Mouse (Mus musculus) limb, embryonic 15.5 days (tissue): ENCODE results near the gene Ctc1. TPM values are rescaled to one million over a fixed set of nuclear protein-coding genes. Genes with fewer than 3 reads are reported as not detected.
"Not testable (repeated sequence)": the region's sequence is repeated elsewhere in the genome, so short reads cannot be mapped to it uniquely, and the experiment has no call there.

Source experiments
- ATAC-seq: fragments of 200-750 bp; cut with Nextera tagmentation; 2 replicates; pipeline ENCODE4 v1.8.0; 2017; ENCODE audit warnings: low read depth, moderate TSS enrichment; ENCODE audit not compliant: insufficient number of reproducible peaks, low FRiP score, low TSS enrichment
- H3K27ac ChIP-seq: fragments of 300-500 bp; sonication (generic); 2 replicates; pipeline ENCODE4 v1.5.1; 2015; ENCODE audit warnings: moderate library complexity, mild to moderate bottlenecking, inconsistent platforms
- H3K27me3 ChIP-seq: fragments of 300-500 bp; sonication (generic); 2 replicates; pipeline ENCODE4 v1.6.1; 2015; ENCODE audit warnings: inconsistent platforms
- H3K36me3 ChIP-seq: fragments of 300-500 bp; sonication (generic); 2 replicates; pipeline ENCODE4 v1.6.1; 2015; ENCODE audit warnings: inconsistent platforms
- H3K4me1 ChIP-seq: fragments of 300-500 bp; sonication (generic); 2 replicates; pipeline ENCODE4 v1.6.1; 2015; ENCODE audit warnings: inconsistent platforms
- H3K4me2 ChIP-seq: fragments of 300-500 bp; sonication (generic); 2 replicates; pipeline ENCODE4 v1.6.1; 2015; ENCODE audit warnings: mild to moderate bottlenecking, inconsistent platforms
- H3K4me3 ChIP-seq: fragments of 300-500 bp; sonication (generic); 2 replicates; pipeline ENCODE4 v1.5.1; 2015; ENCODE audit warnings: mild to moderate bottlenecking, inconsistent platforms
- H3K9ac ChIP-seq: fragments of 300-500 bp; sonication (generic); 2 replicates; pipeline ENCODE4 v1.6.1; 2015; ENCODE audit warnings: inconsistent platforms
- H3K9me3 ChIP-seq: fragments of 300-500 bp; sonication (generic); 2 replicates; pipeline ENCODE4 v1.6.1; 2016; ENCODE audit warnings: inconsistent platforms
- whole genome bisulfite sequencing: fragments of 180-500 bp; shearing (Covaris S2); methylation state at CpG from one replicate; pipeline ENCODE4 v1.1.7; 2015; 5-methylcytosine and 5-hydroxymethylcytosine counted together
- polyA plus RNA-seq: library from polyadenylated mRNA; unstranded; fragments of >200 nt; fragmentation: Nextera tagmentation; extraction: Ambion mirVana; gene quantifications from 2 replicates; pipeline ENCODE4 v1.2.1, GENCODE M21; 2015

Ctc1 gene
- 42.5 TPM in 2 replicates for polyA plus RNA-seq

- peak; percentile 95 for ATAC-seq
- WGBS = 2% methylated on average over 38 of the region's 38 CpGs
- peak within 1 kb of the TSS; percentile 82 for H3K9ac ChIP-seq
Measured at GRCm38 (mm10) chr11:69015644-69016441, at the start of gene Ctc1. Gene Ctc1 (plus strand): TSS chr11:69015911.

GRCm38 (mm10) chr11:68966554-68966953, 49.2 kb upstream of the Ctc1 start:
- Histone ChIP-seq H3K4me3 (no peak overlapping the region), H3K27ac (no peak overlapping the region), H3K36me3 (no peaks in the 10 kb centered on the region), H3K4me2 (no peak overlapping the region), H3K9ac (no peak overlapping the region), H3K9me3 (no peaks in the 10 kb centered on the region), H3K27me3 (no peaks in the 10 kb centered on the region), H3K4me1 (peaks cover 12% of the 10 kb centered on the region)
- 41% methylated on average over 1 of the region's 1 CpGs for WGBS
- no peak for ATAC-seq

More at GRCm38 (mm10) chr11:69015644-69016441, at the start of gene Ctc1:
- no peaks in the 10 kb centered on the region for H3K27me3 ChIP-seq
- no peaks in the 10 kb centered on the region for H3K9me3 ChIP-seq
- peak within 1 kb of the TSS; percentile 61 for H3K4me2 ChIP-seq
- peaks cover 2% of the 10 kb centered on the region; the same call in 1 of the 2 replicates for H3K36me3 ChIP-seq
- peaks cover 23% of the 10 kb centered on the region for H3K4me1 ChIP-seq
- peak within 1 kb of the TSS; percentile 59 for H3K4me3 ChIP-seq
- H3K27ac ChIP-seq = peak within 1 kb of the TSS; percentile 95

- Histone ChIP-seq H3K9me3 (no peaks in the 10 kb centered on the region), H3K27ac (no peak within 1 kb of the TSS), H3K36me3 (no peaks in the 10 kb centered on the region), H3K4me3 (peak within 1 kb of the TSS; percentile 60), H3K27me3 (no peaks in the 10 kb centered on the region), H3K4me1 (peaks cover 13% of the 10 kb centered on the region), H3K4me2 (peak within 1 kb of the TSS; percentile 94), H3K9ac (peak within 1 kb of the TSS; percentile 43)
- ATAC-seq = peak; percentile 83
- WGBS = under 1% methylated on average over 50 of the region's 50 CpGs
Measured at GRCm38 (mm10) chr11:68967337-68968282, 48.1 kb upstream of the Ctc1 start, which contains the start of gene Slc25a35. Gene Slc25a35 (plus strand): TSS chr11:68968131.

- ATAC-seq = no peak
Measured at GRCm38 (mm10) chr11:68968752-68969151, 47.0 kb upstream of the Ctc1 start.

GRCm38 (mm10) chr11:68970232-68970631, 45.5 kb upstream of the Ctc1 start:
- 70% methylated on average over 4 of the region's 4 CpGs for WGBS
- H3K36me3 ChIP-seq = no peaks in the 10 kb centered on the region
- no peak overlapping the region for H3K4me2 ChIP-seq
- H3K9ac ChIP-seq = no peak overlapping the region
- H3K9me3 ChIP-seq = no peaks in the 10 kb centered on the region
- no peak for ATAC-seq
- no peaks in the 10 kb centered on the region for H3K27me3 ChIP-seq
- no peak overlapping the region for H3K27ac ChIP-seq
- H3K4me1 ChIP-seq = peaks cover 24% of the 10 kb centered on the region
- H3K4me3 ChIP-seq = no peak overlapping the region

More at GRCm38 (mm10) chr11:68968752-68969151, 47.0 kb upstream of the Ctc1 start:
- WGBS = 87% methylated on average over 11 of the region's 11 CpGs
- Histone ChIP-seq H3K4me3 (peak overlapping the region; percentile 60), H3K9me3 (no peaks in the 10 kb centered on the region), H3K27ac (no peak overlapping the region), H3K36me3 (no peaks in the 10 kb centered on the region), H3K9ac (peak overlapping the region; percentile 43; the same call in 1 of the 2 replicates), H3K4me2 (peak overlapping the region; percentile 94; the same call in 1 of the 2 replicates), H3K4me1 (peaks cover 20% of the 10 kb centered on the region), H3K27me3 (no peaks in the 10 kb centered on the region)

- Histone ChIP-seq H3K4me2 (peak overlapping the region; percentile 75), H3K4me3 (peak overlapping the region; percentile 47), H3K4me1 (peaks cover 15% of the 10 kb centered on the region)
- WGBS = under 1% methylated on average over 38 of the region's 38 CpGs
- H3K27me3 ChIP-seq, H3K9ac ChIP-seq, H3K27ac ChIP-seq, H3K9me3 ChIP-seq, H3K36me3 ChIP-seq: not testable (repeated sequence)
- peak; percentile 84 for ATAC-seq
Measured at GRCm38 (mm10) chr11:68973250-68974058, 42.3 kb upstream of the Ctc1 start.

- Histone ChIP-seq H3K36me3 (no peaks in the 10 kb centered on the region), H3K4me2 (peak overlapping the region; percentile 75), H3K9me3 (no peaks in the 10 kb centered on the region), H3K27ac (no peak overlapping the region), H3K4me3 (peak overlapping the region; percentile 47), H3K9ac (no peak overlapping the region), H3K4me1 (peaks cover 12% of the 10 kb centered on the region), H3K27me3 (no peaks in the 10 kb centered on the region)
- 38% methylated on average over 6 of the region's 6 CpGs for WGBS
- ATAC-seq = no peak
Measured at GRCm38 (mm10) chr11:68974059-68974450, 41.7 kb upstream of the Ctc1 start.

- Histone ChIP-seq H3K36me3 (no peaks in the 10 kb centered on the region), H3K27me3 (no peaks in the 10 kb centered on the region), H3K9me3 (no peaks in the 10 kb centered on the region), H3K4me1 (peaks cover 12% of the 10 kb centered on the region), H3K27ac (no peak within 1 kb of the TSS), H3K9ac (no peak within 1 kb of the TSS), H3K4me3 (peak within 1 kb of the TSS; percentile 47), H3K4me2 (peak within 1 kb of the TSS; percentile 75)
- ATAC-seq = no peak
- 80% methylated on average over 7 of the region's 7 CpGs for WGBS
Measured at GRCm38 (mm10) chr11:68975085-68975484, 40.6 kb upstream of the Ctc1 start, which contains the start of gene Rangrf. Gene Rangrf (minus strand): TSS chr11:68975185.

- ATAC-seq = no peak
- no peaks in the 10 kb centered on the region for H3K36me3 ChIP-seq
- H3K9me3 ChIP-seq = no peaks in the 10 kb centered on the region
- H3K9ac ChIP-seq = no peak overlapping the region
- peaks cover 13% of the 10 kb centered on the region for H3K4me1 ChIP-seq
- 93% methylated on average over 1 of the region's 1 CpGs for WGBS
- no peaks in the 10 kb centered on the region for H3K27me3 ChIP-seq
- no peak overlapping the region for H3K4me3 ChIP-seq
- H3K27ac ChIP-seq = no peak overlapping the region
- no peak overlapping the region for H3K4me2 ChIP-seq
Measured at GRCm38 (mm10) chr11:68975601-68976000, 40.1 kb upstream of the Ctc1 start.

GRCm38 (mm10) chr11:68979320-68979733, 36.4 kb upstream of the Ctc1 start:
- 53% methylated on average over 5 of the region's 5 CpGs for WGBS
- Histone ChIP-seq H3K4me2 (no peak overlapping the region), H3K4me3 (no peak overlapping the region), H3K27ac (no peak overlapping the region; the same call in 1 of the 2 replicates), H3K27me3 (no peaks in the 10 kb centered on the region), H3K9ac (no peak overlapping the region), H3K36me3 (no peaks in the 10 kb centered on the region), H3K9me3 (no peaks in the 10 kb centered on the region), H3K4me1 (0 out of 2 replicates have a peak, but pooled peaks cover 4% of the 10 kb centered on the region)
- no peak for ATAC-seq

- H3K36me3 ChIP-seq = 0 out of 2 replicates have a peak, but pooled peaks cover 7% of the 10 kb centered on the region
- no peak for ATAC-seq
- WGBS = 58% methylated on average over 3 of the region's 3 CpGs
- 0 out of 2 replicates have a peak, but pooled peaks cover 4% of the 10 kb centered on the region for H3K4me1 ChIP-seq
- no peak overlapping the region for H3K27ac ChIP-seq
- no peaks in the 10 kb centered on the region for H3K9me3 ChIP-seq
- H3K27me3 ChIP-seq = no peaks in the 10 kb centered on the region
- no peak overlapping the region for H3K4me3 ChIP-seq
- H3K4me2 ChIP-seq = no peak overlapping the region
- no peak overlapping the region for H3K9ac ChIP-seq
Measured at GRCm38 (mm10) chr11:68980919-68981318, 34.8 kb upstream of the Ctc1 start.
